Mouse (Mus musculus): Measurements from ENCODE around the gene Spata18. TPM values are rescaled to one million over a fixed set of nuclear protein-coding genes. Genes with fewer than 3 reads are reported as not detected.

The Spata18 gene
- not detected in 2 replicates for polyA plus RNA-seq (2012; rRNA removed)

- Histone ChIP-seq H3K4me1 (ENCODE audit: control insufficient read depth, insufficient read depth, insufficient read length) (peaks cover 5% of the 10 kb centered on the region), H3K36me3 (ENCODE audit: control insufficient read depth, insufficient read depth, low read length) (no peaks in the 10 kb centered on the region), H3K4me3 (ENCODE audit: extremely low read depth, insufficient read depth, insufficient read length) (peak within 1 kb of the TSS; percentile 45), H3K27me3 (ENCODE audit: control insufficient read depth, insufficient read depth, low read length) (peaks cover 17% of the 10 kb centered on the region), H3K27ac (ENCODE audit: insufficient read depth, low read length) (no peak within 1 kb of the TSS)
- TF ChIP-seq POLR2A (IDR thresholded peaks at IDR 0.05; ENCODE audit: low read depth, low read length): no peak
- TF ChIP-seq CTCF (IDR thresholded peaks at IDR 0.05; ENCODE audit: extremely low read depth, insufficient read depth, insufficient read length, insufficient replicate concordance): no peak
- DNase-seq (ENCODE audit: low read depth in 1 of 2, low spot score in 2 of 2): no peak
- WGBS: 1% methylated on average over 57 of the region's 57 CpGs
Measured at GRCm38 (mm10) chr5:73651061-73651854, at the start of gene Spata18. Spata18 (plus strand) TSS chr5:73651379.

GRCm38 (mm10) chr5:73602865-73603264 lies 48.3 kb upstream of the Spata18 start:
- Histone ChIP-seq H3K27ac (ENCODE audit: insufficient read depth, low read length) (no peak overlapping the region), H3K4me1 (ENCODE audit: control insufficient read depth, insufficient read depth, insufficient read length) (no peaks in the 10 kb centered on the region), H3K4me3 (ENCODE audit: extremely low read depth, insufficient read depth, insufficient read length) (no peak overlapping the region), H3K36me3 (ENCODE audit: control insufficient read depth, insufficient read depth, low read length) (no peaks in the 10 kb centered on the region), H3K27me3 (ENCODE audit: control insufficient read depth, insufficient read depth, low read length) (no peaks in the 10 kb centered on the region)
- WGBS: 82% methylated on average over 3 of the region's 3 CpGs
- no peak for DNase-seq (ENCODE audit: low read depth in 1 of 2, low spot score in 2 of 2)
- TF ChIP-seq POLR2A (IDR thresholded peaks at IDR 0.05; ENCODE audit: low read depth, low read length): no peak
- TF ChIP-seq CTCF (IDR thresholded peaks at IDR 0.05; ENCODE audit: extremely low read depth, insufficient read depth, insufficient read length, insufficient replicate concordance): no peak

- Histone ChIP-seq H3K4me1 (ENCODE audit: control insufficient read depth, insufficient read depth, insufficient read length) (no peaks in the 10 kb centered on the region), H3K4me3 (ENCODE audit: extremely low read depth, insufficient read depth, insufficient read length) (no peak overlapping the region), H3K27me3 (ENCODE audit: control insufficient read depth, insufficient read depth, low read length) (no peaks in the 10 kb centered on the region), H3K36me3 (ENCODE audit: control insufficient read depth, insufficient read depth, low read length) (no peaks in the 10 kb centered on the region), H3K27ac (ENCODE audit: insufficient read depth, low read length) (no peak overlapping the region)
- TF ChIP-seq POLR2A (IDR thresholded peaks at IDR 0.05; ENCODE audit: low read depth, low read length): no peak
- no peak for TF ChIP-seq CTCF (IDR thresholded peaks at IDR 0.05; ENCODE audit: extremely low read depth, insufficient read depth, insufficient read length, insufficient replicate concordance)
- WGBS: 89% methylated on average over 6 of the region's 6 CpGs
- no peak for DNase-seq (ENCODE audit: low read depth in 1 of 2, low spot score in 2 of 2)
Measured at GRCm38 (mm10) chr5:73604542-73604941, 46.6 kb upstream of the Spata18 start.

- Histone ChIP-seq H3K4me3 (ENCODE audit: extremely low read depth, insufficient read depth, insufficient read length) (no peak overlapping the region), H3K36me3 (ENCODE audit: control insufficient read depth, insufficient read depth, low read length) (no peaks in the 10 kb centered on the region), H3K27me3 (ENCODE audit: control insufficient read depth, insufficient read depth, low read length) (no peaks in the 10 kb centered on the region), H3K4me1 (ENCODE audit: control insufficient read depth, insufficient read depth, insufficient read length) (no peaks in the 10 kb centered on the region), H3K27ac (ENCODE audit: insufficient read depth, low read length) (no peak overlapping the region)
- TF ChIP-seq CTCF (IDR thresholded peaks at IDR 0.05; ENCODE audit: extremely low read depth, insufficient read depth, insufficient read length, insufficient replicate concordance) (no peak), POLR2A (IDR thresholded peaks at IDR 0.05; ENCODE audit: low read depth, low read length) (no peak)
- 87% methylated on average over 6 of the region's 6 CpGs for WGBS
- no peak for DNase-seq (ENCODE audit: low read depth in 1 of 2, low spot score in 2 of 2)
Measured at GRCm38 (mm10) chr5:73604964-73605363, 46.2 kb upstream of the Spata18 start.

GRCm38 (mm10) chr5:73611071-73611470 lies 40.1 kb upstream of the Spata18 start:
- Histone ChIP-seq H3K4me1 (ENCODE audit: control insufficient read depth, insufficient read depth, insufficient read length) (no peaks in the 10 kb centered on the region), H3K36me3 (ENCODE audit: control insufficient read depth, insufficient read depth, low read length) (no peaks in the 10 kb centered on the region), H3K27ac (ENCODE audit: insufficient read depth, low read length) (no peak overlapping the region), H3K4me3 (ENCODE audit: extremely low read depth, insufficient read depth, insufficient read length) (no peak overlapping the region), H3K27me3 (ENCODE audit: control insufficient read depth, insufficient read depth, low read length) (no peaks in the 10 kb centered on the region)
- no peak for DNase-seq (ENCODE audit: low read depth in 1 of 2, low spot score in 2 of 2)
- TF ChIP-seq POLR2A (IDR thresholded peaks at IDR 0.05; ENCODE audit: low read depth, low read length) (no peak), CTCF (IDR thresholded peaks at IDR 0.05; ENCODE audit: extremely low read depth, insufficient read depth, insufficient read length, insufficient replicate concordance) (no peak)
- WGBS: 96% methylated on average over 4 of the region's 4 CpGs

- 90% methylated on average over 8 of the region's 8 CpGs for WGBS
- Histone ChIP-seq H3K4me1 (ENCODE audit: control insufficient read depth, insufficient read depth, insufficient read length) (no peaks in the 10 kb centered on the region), H3K4me3 (ENCODE audit: extremely low read depth, insufficient read depth, insufficient read length) (no peak overlapping the region), H3K36me3 (ENCODE audit: control insufficient read depth, insufficient read depth, low read length) (no peaks in the 10 kb centered on the region), H3K27ac (ENCODE audit: insufficient read depth, low read length) (no peak overlapping the region), H3K27me3 (ENCODE audit: control insufficient read depth, insufficient read depth, low read length) (no peaks in the 10 kb centered on the region)
- no peak for TF ChIP-seq CTCF (IDR thresholded peaks at IDR 0.05; ENCODE audit: extremely low read depth, insufficient read depth, insufficient read length, insufficient replicate concordance)
- TF ChIP-seq POLR2A (IDR thresholded peaks at IDR 0.05; ENCODE audit: low read depth, low read length): no peak
- DNase-seq (ENCODE audit: low read depth in 1 of 2, low spot score in 2 of 2): no peak
Measured at GRCm38 (mm10) chr5:73613296-73613695, 37.9 kb upstream of the Spata18 start.

- Histone ChIP-seq H3K27ac (ENCODE audit: insufficient read depth, low read length) (no peak overlapping the region), H3K4me3 (ENCODE audit: extremely low read depth, insufficient read depth, insufficient read length) (no peak overlapping the region), H3K4me1 (ENCODE audit: control insufficient read depth, insufficient read depth, insufficient read length) (no peaks in the 10 kb centered on the region), H3K27me3 (ENCODE audit: control insufficient read depth, insufficient read depth, low read length) (no peaks in the 10 kb centered on the region), H3K36me3 (ENCODE audit: control insufficient read depth, insufficient read depth, low read length) (no peaks in the 10 kb centered on the region)
- WGBS: 17% methylated on average over 7 of the region's 7 CpGs
- no peak for TF ChIP-seq CTCF (IDR thresholded peaks at IDR 0.05; ENCODE audit: extremely low read depth, insufficient read depth, insufficient read length, insufficient replicate concordance)
- TF ChIP-seq POLR2A (IDR thresholded peaks at IDR 0.05; ENCODE audit: low read depth, low read length): no peak
- DNase-seq (ENCODE audit: low read depth in 1 of 2, low spot score in 2 of 2): no peak
Measured at GRCm38 (mm10) chr5:73615211-73615610, 36.0 kb upstream of the Spata18 start.

Data from spleen, adult 2 months (tissue).